Mouse (Mus musculus): ENCODE results near the gene Clmp. TPM values are rescaled to one million over a fixed set of nuclear protein-coding genes. Genes with fewer than 3 reads are reported as not detected.

Gene Clmp
- polyA plus RNA-seq, 1 experiment: 3.8 TPM

DNA sequence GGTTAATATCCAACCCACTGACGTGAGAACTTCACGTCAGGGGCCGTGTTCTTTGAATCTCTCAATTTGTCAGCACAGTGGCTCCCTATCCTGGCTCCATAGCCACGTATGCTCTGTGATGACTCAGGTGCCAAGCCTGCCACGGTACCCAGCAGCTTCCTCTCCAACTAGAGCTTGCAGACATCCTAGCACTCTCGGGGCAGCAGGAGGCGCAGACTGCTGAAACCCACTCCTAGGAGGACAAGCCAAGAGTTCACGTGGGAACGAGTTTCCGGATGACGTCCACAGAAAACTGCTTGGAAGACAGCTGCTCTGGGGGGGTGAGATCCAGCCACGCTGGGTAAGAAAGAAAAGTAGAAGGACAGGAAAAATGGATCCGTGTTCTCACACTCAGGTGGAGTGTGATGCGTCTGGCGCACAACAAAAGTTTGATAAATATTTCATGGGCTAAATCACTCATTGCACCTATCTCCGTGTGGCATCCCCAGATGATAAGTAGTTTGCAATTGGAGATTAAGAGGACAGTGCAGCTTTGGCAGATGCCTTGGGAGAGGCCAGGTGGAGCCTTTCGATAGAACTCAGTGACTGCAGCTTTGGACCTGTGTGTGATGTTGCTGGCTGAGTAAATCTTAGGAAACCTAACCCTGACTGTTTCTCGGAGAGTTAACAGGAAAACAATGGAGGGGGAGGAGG is 31.6 kb downstream of the Clmp start:
- Histone ChIP-seq H3K79me2 (ENCODE audit: control insufficient read depth, insufficient read depth) (no peaks in the 10 kb centered on the region), H3K27me3 (ENCODE audit: control insufficient read depth, insufficient read depth, insufficient read length) (no peaks in the 10 kb centered on the region), H3K4me3 (no peak overlapping the region), H3K4me2 (ENCODE audit: low read depth) (no peak overlapping the region), H3ac (ENCODE audit: control insufficient read depth, insufficient read length) (no peak overlapping the region), H3K36me3 (ENCODE audit: control insufficient read depth, insufficient read depth) (no peaks in the 10 kb centered on the region)
- TF ChIP-seq SRF (IDR thresholded peaks at IDR 0.05; ENCODE audit: control insufficient read depth, insufficient read length, low read depth) (no peak), MAX (IDR thresholded peaks at IDR 0.05; ENCODE audit: low read depth) (no peak), E2F4 (IDR thresholded peaks at IDR 0.05; ENCODE audit: insufficient read depth) (no peak), CEBPB (IDR thresholded peaks at IDR 0.05; ENCODE audit: insufficient read depth, poor library complexity, severe bottlenecking) (no peak), MYOG (IDR thresholded peaks at IDR 0.05; ENCODE audit: control insufficient read depth in 1 of 3, insufficient read depth in 1 of 3, insufficient read length in 2 of 3, low read depth in 2 of 3) (no peak), USF1 (IDR thresholded peaks at IDR 0.05; ENCODE audit: low read depth) (no peak), TCF3 (IDR thresholded peaks at IDR 0.05; ENCODE audit: insufficient read length, low read depth) (no peak), REST (IDR thresholded peaks at IDR 0.05; ENCODE audit: insufficient read depth, insufficient read length) (no peak), POLR2A (IDR thresholded peaks at IDR 0.05; ENCODE audit: insufficient read length, low read depth) (no peak), POLR2AphosphoS2 (IDR thresholded peaks at IDR 0.05; ENCODE audit: insufficient read length, low read depth) (no peak), TCF12 (IDR thresholded peaks at IDR 0.05; ENCODE audit: insufficient read depth, poor library complexity, severe bottlenecking) (no peak), MYOD1 (IDR thresholded peaks at IDR 0.05; ENCODE audit: control insufficient read depth in 1 of 3, insufficient read length in 2 of 3, low read depth in 2 of 3) (no peak)

DNA sequence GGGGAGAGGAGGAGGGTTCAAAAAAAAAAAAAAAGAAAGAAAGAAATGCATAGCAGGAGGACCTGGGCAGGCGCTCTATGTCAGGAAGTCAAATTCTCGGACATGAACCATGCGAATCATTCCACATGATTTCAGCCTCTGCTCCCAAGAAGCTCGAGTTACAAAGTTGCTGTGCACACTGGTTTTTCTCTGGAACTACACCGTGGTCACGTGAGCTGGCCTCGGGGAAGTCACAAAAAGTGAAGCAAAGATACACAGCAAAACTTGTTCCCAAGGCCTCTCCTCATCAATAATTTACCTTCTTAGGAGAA is 32.1 kb downstream of the Clmp start:
- Histone ChIP-seq H3K36me3 (ENCODE audit: control insufficient read depth, insufficient read depth) (no peaks in the 10 kb centered on the region), H3K27me3 (ENCODE audit: control insufficient read depth, insufficient read depth, insufficient read length) (no peaks in the 10 kb centered on the region), H3K4me3 (no peak overlapping the region), H3K4me2 (ENCODE audit: low read depth) (no peak overlapping the region), H3K79me2 (ENCODE audit: control insufficient read depth, insufficient read depth) (no peaks in the 10 kb centered on the region), H3ac (ENCODE audit: control insufficient read depth, insufficient read length) (no peak overlapping the region)
- TF ChIP-seq E2F4 (IDR thresholded peaks at IDR 0.05; ENCODE audit: insufficient read depth) (no peak), TCF12 (IDR thresholded peaks at IDR 0.05; ENCODE audit: insufficient read depth, poor library complexity, severe bottlenecking) (no peak), POLR2AphosphoS2 (IDR thresholded peaks at IDR 0.05; ENCODE audit: insufficient read length, low read depth) (no peak), MYOG (IDR thresholded peaks at IDR 0.05; ENCODE audit: control insufficient read depth in 1 of 3, insufficient read depth in 1 of 3, insufficient read length in 2 of 3, low read depth in 2 of 3) (no peak), SRF (IDR thresholded peaks at IDR 0.05; ENCODE audit: control insufficient read depth, insufficient read length, low read depth) (no peak), MYOD1 (IDR thresholded peaks at IDR 0.05; ENCODE audit: control insufficient read depth in 1 of 3, insufficient read length in 2 of 3, low read depth in 2 of 3) (no peak), TCF3 (IDR thresholded peaks at IDR 0.05; ENCODE audit: insufficient read length, low read depth) (no peak), USF1 (IDR thresholded peaks at IDR 0.05; ENCODE audit: low read depth) (no peak), MAX (IDR thresholded peaks at IDR 0.05; ENCODE audit: low read depth) (no peak), CEBPB (IDR thresholded peaks at IDR 0.05; ENCODE audit: insufficient read depth, poor library complexity, severe bottlenecking) (no peak), REST (IDR thresholded peaks at IDR 0.05; ENCODE audit: insufficient read depth, insufficient read length) (no peak), POLR2A (IDR thresholded peaks at IDR 0.05; ENCODE audit: insufficient read length, low read depth) (no peak)

DNA sequence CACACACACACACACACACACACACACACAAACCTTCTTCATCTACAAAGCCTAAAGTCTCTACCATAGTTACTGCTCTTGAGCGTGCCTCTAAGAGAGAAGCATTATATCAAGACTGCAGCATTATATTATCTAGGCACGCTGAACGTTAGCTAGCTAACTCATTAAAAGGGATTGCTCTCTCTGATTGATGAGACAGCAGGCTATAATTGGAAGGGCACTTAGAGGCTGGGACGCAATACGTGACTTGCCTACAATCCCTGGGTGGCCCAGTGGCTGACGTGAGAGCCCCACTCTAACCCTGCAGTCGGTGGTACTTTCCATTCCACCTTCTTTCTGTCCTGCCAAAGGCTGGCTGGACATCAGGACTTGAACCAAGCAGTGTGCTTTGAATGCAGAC is 35.1 kb downstream of the Clmp start:
- Histone ChIP-seq H3K36me3 (ENCODE audit: control insufficient read depth, insufficient read depth) (no peaks in the 10 kb centered on the region), H3K27me3 (ENCODE audit: control insufficient read depth, insufficient read depth, insufficient read length) (no peaks in the 10 kb centered on the region), H3K79me2 (ENCODE audit: control insufficient read depth, insufficient read depth) (no peaks in the 10 kb centered on the region), H3ac (ENCODE audit: control insufficient read depth, insufficient read length) (no peak overlapping the region), H3K4me2 (ENCODE audit: low read depth) (no peak overlapping the region), H3K4me3 (no peak overlapping the region)
- no peak for TF ChIP-seq TCF3 (IDR thresholded peaks at IDR 0.05; ENCODE audit: insufficient read length, low read depth)
- TF ChIP-seq CEBPB (IDR thresholded peaks at IDR 0.05; ENCODE audit: insufficient read depth, poor library complexity, severe bottlenecking): no peak
- TF ChIP-seq MYOG (IDR thresholded peaks at IDR 0.05; ENCODE audit: control insufficient read depth in 1 of 3, insufficient read depth in 1 of 3, insufficient read length in 2 of 3, low read depth in 2 of 3): no peak
- TF ChIP-seq MYOD1 (IDR thresholded peaks at IDR 0.05; ENCODE audit: control insufficient read depth in 1 of 3, insufficient read length in 2 of 3, low read depth in 2 of 3): no peak
- no peak for TF ChIP-seq POLR2AphosphoS2 (IDR thresholded peaks at IDR 0.05; ENCODE audit: insufficient read length, low read depth)
- no peak for TF ChIP-seq SRF (IDR thresholded peaks at IDR 0.05; ENCODE audit: control insufficient read depth, insufficient read length, low read depth)
- no peak for TF ChIP-seq USF1 (IDR thresholded peaks at IDR 0.05; ENCODE audit: low read depth)
- TF ChIP-seq MAX (IDR thresholded peaks at IDR 0.05; ENCODE audit: low read depth): no peak

DNA sequence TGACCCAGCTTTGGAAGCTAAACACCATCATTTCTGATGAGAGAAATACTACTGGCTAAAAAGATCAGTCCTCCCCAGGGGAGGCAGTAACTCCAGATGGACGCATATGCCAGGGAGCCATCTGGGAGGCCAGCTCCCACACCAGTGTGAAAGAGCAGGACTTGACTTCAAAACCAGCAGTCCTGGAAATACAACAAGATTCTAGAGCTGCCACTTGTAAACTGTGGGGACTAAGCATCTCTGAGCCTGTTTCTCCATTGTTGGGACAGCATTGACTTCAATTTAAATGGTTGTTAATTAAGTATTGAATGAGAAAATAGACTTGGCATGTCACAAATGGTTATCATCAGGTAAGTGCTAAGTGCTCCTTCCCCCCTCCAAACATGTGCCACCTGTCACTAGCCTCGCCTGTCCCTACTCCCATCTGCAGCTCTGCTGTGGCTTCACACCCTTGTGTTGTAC is 37.6 kb downstream of the Clmp start:
- Histone ChIP-seq H3K79me2 (ENCODE audit: control insufficient read depth, insufficient read depth) (no peaks in the 10 kb centered on the region), H3K4me3 (no peak overlapping the region), H3ac (ENCODE audit: control insufficient read depth, insufficient read length) (no peak overlapping the region), H3K4me2 (ENCODE audit: low read depth) (no peak overlapping the region), H3K27me3 (ENCODE audit: control insufficient read depth, insufficient read depth, insufficient read length) (no peaks in the 10 kb centered on the region), H3K36me3 (ENCODE audit: control insufficient read depth, insufficient read depth) (no peaks in the 10 kb centered on the region)
- no peak for TF ChIP-seq E2F4 (IDR thresholded peaks at IDR 0.05; ENCODE audit: insufficient read depth)
- peak in 1 of 3 experiments; percentile 60 for TF ChIP-seq MYOD1 (IDR thresholded peaks at IDR 0.05; ENCODE audit: control insufficient read depth in 1 of 3, insufficient read length in 2 of 3, low read depth in 2 of 3)

- Histone ChIP-seq H3K36me3 (ENCODE audit: control insufficient read depth, insufficient read depth) (no peaks in the 10 kb centered on the region), H3K4me2 (ENCODE audit: low read depth) (no peak overlapping the region), H3K79me2 (ENCODE audit: control insufficient read depth, insufficient read depth) (no peaks in the 10 kb centered on the region), H3K27me3 (ENCODE audit: control insufficient read depth, insufficient read depth, insufficient read length) (no peaks in the 10 kb centered on the region), H3K4me3 (no peak overlapping the region), H3ac (ENCODE audit: control insufficient read depth, insufficient read length) (no peak overlapping the region)
- TF ChIP-seq POLR2A (IDR thresholded peaks at IDR 0.05; ENCODE audit: insufficient read length, low read depth): no peak
Measured at GRCm38 (mm10) chr9:40724978-40725377, 39.2 kb downstream of the Clmp start.

All from myocyte (in vitro differentiated cells).